Mouse (Mus musculus) heart, embryonic 14.5 days (tissue): Measurements from ENCODE around the gene Klk6. TPM values are rescaled to one million over a fixed set of nuclear protein-coding genes. Genes with fewer than 3 reads are reported as not detected.

Source experiments
- ATAC-seq: fragments of 200-750 bp; cut with Nextera tagmentation; 2 replicates; pipeline ENCODE4 v1.8.0; 2017; ENCODE audit warnings: low read depth, moderate TSS enrichment; ENCODE audit not compliant: insufficient number of reproducible peaks, insufficient read depth, low FRiP score
- H3K27ac ChIP-seq, 2 experiments: fragments of 200-500 bp in 1 of 2; fragments of 300-500 bp in 1 of 2; sonication (generic) in 1 of 2; replicated peaks in 1 of 2; 2 replicates each; pipeline ENCODE4 v1.5.1; 2012 to 2014; ENCODE audit warnings: low read depth in 2 of 2, low read length in 2 of 2, control low read depth in 1 of 2, mild to moderate bottlenecking in 1 of 2, mixed read lengths in 1 of 2; ENCODE audit not compliant: control insufficient read depth in 1 of 2, insufficient read depth in 1 of 2
- H3K27me3 ChIP-seq: fragments of 300-500 bp; sonication (generic); 2 replicates; pipeline ENCODE4 v1.6.1; 2014; ENCODE audit warnings: mild to moderate bottlenecking, low read length, control low read depth; ENCODE audit not compliant: control insufficient read depth, insufficient read depth
- H3K36me3 ChIP-seq: fragments of 300-500 bp; sonication (generic); 2 replicates; pipeline ENCODE4 v1.6.1; 2014; ENCODE audit warnings: mild to moderate bottlenecking, control low read depth, low read length, mixed read lengths; ENCODE audit not compliant: control insufficient read depth, insufficient read depth
- H3K4me1 ChIP-seq, 2 experiments: fragments of 200-500 bp in 1 of 2; fragments of 300-500 bp in 1 of 2; sonication (generic) in 1 of 2; 2 replicates each; pipeline ENCODE4 v1.6.1; 2012 to 2014; ENCODE audit warnings: low read length in 2 of 2, control low read depth in 1 of 2, mixed read lengths in 1 of 2; ENCODE audit not compliant: control insufficient read depth in 2 of 2, insufficient read depth in 2 of 2
- H3K4me2 ChIP-seq: fragments of 300-500 bp; sonication (generic); 2 replicates; pipeline ENCODE4 v1.6.1; 2014; ENCODE audit warnings: mild to moderate bottlenecking, low read length
- H3K4me3 ChIP-seq, 2 experiments: fragments of 200-500 bp in 1 of 2; fragments of 300-500 bp in 1 of 2; sonication (generic) in 1 of 2; 2 replicates each; pipeline ENCODE4 v1.5.1; 2012 to 2014; ENCODE audit warnings: low read length in 2 of 2, mild to moderate bottlenecking in 2 of 2, control low read depth in 1 of 2, low read depth in 1 of 2, moderate library complexity in 1 of 2; ENCODE audit not compliant: control insufficient read depth in 1 of 2, insufficient read depth in 1 of 2
- H3K9ac ChIP-seq: fragments of 300-500 bp; sonication (generic); 2 replicates; pipeline ENCODE4 v1.6.1; 2014; ENCODE audit warnings: mild to moderate bottlenecking, low read length
- H3K9me3 ChIP-seq: fragments of 300-500 bp; sonication (generic); 2 replicates; pipeline ENCODE4 v1.6.1; 2016; ENCODE audit warnings: low read length, control low read depth; ENCODE audit not compliant: control insufficient read depth
- WGBS: fragments of 180-500 bp; shearing (Covaris S2); extraction: QIAGEN DNeasy Blood & Tissue Kit; methylation state at CpG from one replicate; pipeline ENCODE4 v1.1.7; 2014; 5-methylcytosine and 5-hydroxymethylcytosine counted together
- polyA plus RNA-seq: library from polyadenylated mRNA; unstranded; fragments of >200 nt; fragmentation: Nextera tagmentation; extraction: Ambion mirVana; gene quantifications from 2 replicates; pipeline ENCODE4 v1.2.1, GENCODE M21; 2014

The Klk6 gene
- polyA plus RNA-seq, 1 experiment from 2014 or later, result not detected

DNA sequence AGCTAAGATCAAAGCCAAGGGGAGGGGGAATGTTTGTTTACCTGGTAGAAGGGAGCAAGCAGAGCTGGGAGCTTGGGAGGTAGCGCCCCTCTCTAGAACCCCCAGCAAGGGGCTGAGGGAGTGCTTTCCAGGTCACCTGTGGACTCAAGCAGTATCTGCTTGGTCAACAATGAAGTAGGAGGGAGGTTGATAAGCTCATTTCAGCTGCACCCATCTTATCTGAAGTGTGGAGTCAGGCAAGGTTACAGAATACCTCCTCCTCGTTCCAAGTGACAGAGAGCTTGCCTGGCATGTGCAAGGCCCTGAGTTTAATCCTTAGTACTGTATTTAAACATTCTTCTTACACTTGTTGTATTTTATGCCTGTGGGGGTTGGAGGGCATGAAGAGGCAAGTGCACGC is 31.4 kb downstream of the Klk6 start:
- H3K27me3 ChIP-seq, result no peaks in the 10 kb centered on the region
- 43% methylated on average over 3 of the region's 3 CpGs for WGBS
- no peaks in the 10 kb centered on the region; the same call in 1 of the 2 replicates for H3K9me3 ChIP-seq
- no peak overlapping the region for H3K9ac ChIP-seq
- no peak overlapping the region for H3K27ac ChIP-seq
- no peak overlapping the region for H3K4me3 ChIP-seq
- no peaks in the 10 kb centered on the region for H3K4me1 ChIP-seq
- no peaks in the 10 kb centered on the region for H3K36me3 ChIP-seq
- ATAC-seq, result no peak
- H3K4me2 ChIP-seq, result no peak overlapping the region

- ATAC-seq, result no peak
- Histone ChIP-seq H3K36me3 (no peaks in the 10 kb centered on the region), H3K4me2 (no peak overlapping the region), H3K9me3 (no peaks in the 10 kb centered on the region; the same call in 1 of the 2 replicates), H3K4me1 (no peaks in the 10 kb centered on the region), H3K27me3 (no peaks in the 10 kb centered on the region), H3K27ac (no peak overlapping the region), H3K9ac (no peak overlapping the region), H3K4me3 (no peak overlapping the region)
- 65% methylated on average over 7 of the region's 7 CpGs for WGBS
Observed at GRCm38 (mm10) chr7:43856307-43856706, 32.0 kb downstream of the Klk6 start.

DNA sequence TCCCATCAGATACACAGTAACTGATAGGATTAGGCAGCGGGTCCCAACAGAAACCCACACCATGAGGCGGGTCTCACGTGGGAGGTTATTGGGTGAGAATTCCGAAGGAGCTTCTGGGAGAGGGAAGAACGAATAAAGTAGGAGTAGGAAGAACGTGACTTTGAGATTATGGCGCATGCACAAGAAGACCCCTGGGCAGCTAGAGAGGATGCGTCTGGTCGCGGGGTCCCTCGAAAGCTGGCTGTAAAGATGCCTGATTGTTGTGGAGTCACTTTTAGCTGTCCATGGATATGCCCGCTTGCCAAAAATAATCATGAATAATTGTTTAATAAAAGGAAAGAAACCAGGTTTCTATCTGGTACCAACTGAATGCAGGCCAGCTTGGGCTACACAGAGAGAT is 33.2 kb downstream of the Klk6 start:
- Histone ChIP-seq H3K4me1 (no peaks in the 10 kb centered on the region), H3K9me3 (no peaks in the 10 kb centered on the region), H3K4me2 (no peak overlapping the region), H3K9ac (no peak overlapping the region), H3K27me3 (no peaks in the 10 kb centered on the region), H3K36me3 (no peaks in the 10 kb centered on the region), H3K4me3 (no peak overlapping the region), H3K27ac (no peak overlapping the region)
- WGBS, result 88% methylated on average over 12 of the region's 12 CpGs
- ATAC-seq, result no peak

GRCm38 (mm10) chr7:43860411-43860810 is 36.1 kb downstream of the Klk6 start:
- no peaks in the 10 kb centered on the region for H3K9me3 ChIP-seq
- no peak overlapping the region for H3K9ac ChIP-seq
- H3K4me2 ChIP-seq, result no peak overlapping the region
- 77% methylated on average over 8 of the region's 8 CpGs for WGBS
- no peak; the same call in 1 of the 2 replicates for ATAC-seq
- H3K27me3 ChIP-seq, result no peaks in the 10 kb centered on the region
- H3K27ac ChIP-seq, result no peak overlapping the region
- H3K4me1 ChIP-seq, result no peaks in the 10 kb centered on the region
- no peaks in the 10 kb centered on the region for H3K36me3 ChIP-seq
- H3K4me3 ChIP-seq, result no peak overlapping the region

GRCm38 (mm10) chr7:43873237-43873636 is 48.9 kb downstream of the Klk6 start:
- H3K9ac ChIP-seq, result no peak overlapping the region
- H3K27me3 ChIP-seq, result peaks cover 9% of the 10 kb centered on the region
- H3K27ac ChIP-seq, result no peak overlapping the region
- H3K4me1 ChIP-seq, result no peaks in the 10 kb centered on the region
- H3K9me3 ChIP-seq, result no peaks in the 10 kb centered on the region
- ATAC-seq, result no peak
- no peaks in the 10 kb centered on the region for H3K36me3 ChIP-seq
- 5% methylated on average over 10 of the region's 10 CpGs for WGBS
- H3K4me2 ChIP-seq, result no peak overlapping the region
- no peak overlapping the region for H3K4me3 ChIP-seq

DNA sequence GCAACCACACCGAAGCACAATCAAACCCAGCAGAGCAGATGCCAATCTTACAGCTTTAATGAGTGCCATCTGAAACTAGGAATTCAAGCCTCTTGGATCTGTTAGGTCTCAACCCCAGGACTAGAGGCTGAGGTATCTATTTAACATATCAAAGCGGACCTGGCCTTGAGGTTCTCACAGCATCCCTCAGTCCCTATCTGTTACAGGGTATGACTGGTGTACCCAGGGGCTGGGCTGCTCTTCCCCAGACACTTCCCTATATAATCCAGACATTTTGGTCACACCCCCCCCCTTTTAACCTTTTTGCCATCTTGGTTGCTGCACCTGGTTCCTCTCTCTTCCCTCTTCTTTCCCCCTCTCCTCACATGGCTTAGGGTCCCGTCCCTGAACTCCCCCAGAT is 49.4 kb downstream of the Klk6 start:
- Histone ChIP-seq H3K27ac (no peak overlapping the region), H3K4me2 (no peak overlapping the region), H3K4me3 (no peak overlapping the region), H3K36me3 (no peaks in the 10 kb centered on the region), H3K9ac (no peak overlapping the region), H3K27me3 (peaks cover 9% of the 10 kb centered on the region), H3K4me1 (no peaks in the 10 kb centered on the region), H3K9me3 (no peaks in the 10 kb centered on the region)
- no peak for ATAC-seq
- WGBS, result 63% methylated on average over 3 of the region's 3 CpGs

GRCm38 (mm10) chr7:43874868-43875375 is 50.6 kb downstream of the Klk6 start:
- H3K9ac ChIP-seq, result no peak overlapping the region
- no peak overlapping the region for H3K27ac ChIP-seq
- H3K27me3 ChIP-seq, result peaks cover 5% of the 10 kb centered on the region
- WGBS, result 82% methylated on average over 6 of the region's 6 CpGs
- ATAC-seq, result no peak
- no peak overlapping the region for H3K4me3 ChIP-seq
- H3K4me2 ChIP-seq, result no peak overlapping the region
- no peaks in the 10 kb centered on the region for H3K36me3 ChIP-seq
- no peaks in the 10 kb centered on the region for H3K4me1 ChIP-seq
- H3K9me3 ChIP-seq, result no peaks in the 10 kb centered on the region

- Histone ChIP-seq H3K4me2 (no peak overlapping the region), H3K27ac (no peak overlapping the region), H3K9ac (no peak overlapping the region), H3K9me3 (no peaks in the 10 kb centered on the region), H3K36me3 (no peaks in the 10 kb centered on the region), H3K4me3 (no peak overlapping the region), H3K4me1 (no peaks in the 10 kb centered on the region), H3K27me3 (peaks cover 7% of the 10 kb centered on the region)
- ATAC-seq, result no peak
- 66% methylated on average over 4 of the region's 4 CpGs for WGBS
Observed at GRCm38 (mm10) chr7:43876444-43876843, 52.1 kb downstream of the Klk6 start.
